Mouse (Mus musculus) kidney, postnatal 14 days (tissue): ENCODE results near the gene Tipin.
"Not testable (repeated sequence)": the region's sequence is repeated elsewhere in the genome, so short reads cannot be mapped to it uniquely, and the experiment has no call there.

Source experiments
- DNase-seq: peaks from one replicate; pipeline ENCODE4 v3.0.0; 2022; ENCODE audit warnings: mixed read lengths

Tipin gene

GRCm38 (mm10) chr9:64272611-64273010 is 8.8 kb upstream of the Tipin start:
- DNase-seq: peak; percentile 67

DNA sequence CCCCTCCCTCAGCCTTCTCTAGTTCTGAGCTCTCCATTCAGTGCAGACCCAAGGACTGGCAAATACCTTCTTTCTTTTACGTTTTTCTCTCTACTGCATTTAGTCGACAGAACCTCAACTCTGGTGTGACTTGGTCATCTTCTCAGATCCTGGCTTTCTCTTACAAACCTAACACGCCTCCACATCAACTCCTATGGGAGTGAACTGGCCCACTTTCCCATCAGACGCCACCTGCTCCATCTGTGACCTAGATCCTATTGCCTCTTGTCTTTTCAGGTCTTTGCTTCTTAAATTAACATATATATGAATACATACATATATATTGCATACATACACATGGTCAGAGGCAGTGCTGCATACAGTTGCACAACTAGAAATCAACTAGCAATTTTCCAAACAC is 7.6 kb upstream of the Tipin start:
- DNase-seq: no peak

- no peak for DNase-seq
These were observed 7.1 kb upstream of the Tipin start for GRCm38 (mm10) chr9:64274291-64274690.

GRCm38 (mm10) chr9:64274919-64275318 is 6.5 kb upstream of the Tipin start:
- DNase-seq: no peak

DNA sequence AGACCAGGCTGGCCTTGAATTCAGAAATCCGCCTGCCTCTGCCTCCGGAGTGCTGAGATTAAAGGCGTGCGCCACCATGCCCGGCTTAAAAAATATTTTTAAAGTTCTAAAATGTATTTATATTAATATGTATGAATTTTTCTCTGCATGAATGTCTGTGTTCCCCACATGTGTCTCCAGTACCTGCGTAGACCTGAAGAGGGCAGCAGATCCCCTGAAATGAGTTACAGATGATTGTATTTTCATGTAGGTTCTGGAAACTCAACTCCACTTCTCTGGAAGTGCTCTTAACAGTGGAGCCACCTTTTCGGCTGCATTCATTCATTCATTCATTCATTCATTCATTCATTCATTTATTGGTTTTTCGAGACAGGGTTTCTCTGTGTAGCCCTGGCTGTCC is 3.7 kb upstream of the Tipin start:
- DNase-seq: peak; percentile 75

DNA sequence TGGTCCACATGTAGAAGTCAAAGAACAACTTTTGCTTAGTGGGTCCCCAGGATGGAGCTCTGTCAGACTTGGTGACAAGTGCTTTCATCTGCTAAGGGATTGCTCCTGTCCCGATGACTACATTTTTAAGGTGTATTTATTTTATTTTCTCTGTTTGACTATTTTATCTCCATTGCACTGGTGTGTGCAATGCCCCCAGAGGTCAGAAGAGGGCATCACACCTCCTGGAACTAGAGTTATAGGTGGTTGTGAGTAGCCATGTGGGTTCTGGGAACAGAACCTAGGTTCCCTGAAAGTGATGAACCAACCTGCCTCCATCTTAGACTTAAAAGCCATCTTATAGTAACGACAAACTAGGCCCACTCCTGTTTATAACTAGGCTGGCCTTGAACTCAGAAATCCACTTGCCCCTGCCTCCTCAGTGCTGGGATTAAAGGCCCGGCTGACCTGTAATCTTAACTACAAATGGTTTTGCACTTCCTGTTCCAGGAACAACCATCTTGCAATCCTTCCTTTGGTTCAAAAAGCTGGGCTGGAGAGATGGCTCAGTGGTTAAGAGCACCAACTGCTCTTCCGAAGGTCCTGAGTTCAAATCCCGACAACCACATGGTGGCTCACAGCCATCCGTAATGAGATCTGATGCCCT is 2.6 kb upstream of the Tipin start:
- DNase-seq: no peak

DNA sequence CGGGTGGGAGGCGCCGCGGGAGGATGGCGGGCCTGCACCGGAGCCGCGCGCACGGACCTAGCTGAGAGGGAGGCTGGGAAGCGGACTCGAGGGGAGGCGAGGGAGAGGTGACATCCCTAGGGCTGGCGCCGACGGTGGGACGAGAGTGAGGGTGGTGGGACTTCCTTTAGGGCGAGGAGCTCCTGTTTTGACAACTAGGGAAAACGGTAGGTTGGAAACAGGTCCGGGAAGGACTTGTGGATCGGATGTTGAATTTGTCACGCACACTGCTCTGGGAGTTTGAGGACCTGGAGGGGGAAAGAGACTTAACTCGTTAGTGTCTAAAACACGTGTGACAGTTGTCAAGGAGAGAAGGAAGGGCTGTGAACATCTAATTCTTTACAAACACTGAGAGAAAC is 399 bp downstream of the Tipin start:
- DNase-seq: no peak

- DNase-seq: no peak
These were observed 1.1 kb downstream of the Tipin start for GRCm38 (mm10) chr9:64282404-64282987.

GRCm38 (mm10) chr9:64303086-64303485 is 21.7 kb downstream of the Tipin start:
- not testable (repeated sequence) for DNase-seq

DNA sequence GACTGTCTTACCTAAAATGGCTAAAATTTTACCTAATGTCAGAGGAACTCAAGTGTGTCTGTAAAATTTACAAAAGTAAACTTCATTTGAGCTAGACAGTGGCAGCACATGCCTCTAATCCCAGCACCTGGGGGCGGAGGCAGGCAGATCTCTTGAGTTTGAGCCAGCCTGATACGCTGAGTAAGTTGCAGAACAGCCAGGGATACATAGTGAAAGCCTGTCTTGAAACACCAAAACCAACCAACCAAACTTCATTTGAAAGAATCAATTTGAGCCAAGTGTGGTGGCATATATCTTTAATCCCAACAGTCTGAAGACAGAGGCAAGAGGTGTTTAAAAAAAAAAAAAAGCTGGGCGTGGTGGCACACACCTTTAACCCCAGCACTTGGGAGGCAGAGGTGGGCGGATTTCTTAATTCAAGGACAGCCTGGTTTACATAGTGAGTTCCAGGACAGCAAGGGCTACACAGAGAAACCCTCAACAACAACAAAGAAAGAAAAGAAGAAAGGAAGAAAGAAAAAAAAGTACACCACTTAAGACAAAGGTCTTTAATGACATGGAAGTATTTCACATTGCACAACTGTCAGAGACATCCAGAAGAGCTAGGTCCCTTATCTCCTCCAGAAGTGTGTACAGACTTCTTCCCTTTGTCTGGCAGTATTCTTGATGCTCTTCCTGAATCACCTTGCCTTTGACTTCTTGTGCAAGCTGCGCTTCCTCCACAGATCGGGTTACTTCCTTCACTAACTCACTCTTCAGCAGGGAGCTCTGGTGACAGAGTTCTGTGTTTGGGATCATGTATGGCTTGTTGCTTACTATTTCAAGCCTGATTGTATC is 25.3 kb downstream of the Tipin start:
- no peak for DNase-seq

DNA sequence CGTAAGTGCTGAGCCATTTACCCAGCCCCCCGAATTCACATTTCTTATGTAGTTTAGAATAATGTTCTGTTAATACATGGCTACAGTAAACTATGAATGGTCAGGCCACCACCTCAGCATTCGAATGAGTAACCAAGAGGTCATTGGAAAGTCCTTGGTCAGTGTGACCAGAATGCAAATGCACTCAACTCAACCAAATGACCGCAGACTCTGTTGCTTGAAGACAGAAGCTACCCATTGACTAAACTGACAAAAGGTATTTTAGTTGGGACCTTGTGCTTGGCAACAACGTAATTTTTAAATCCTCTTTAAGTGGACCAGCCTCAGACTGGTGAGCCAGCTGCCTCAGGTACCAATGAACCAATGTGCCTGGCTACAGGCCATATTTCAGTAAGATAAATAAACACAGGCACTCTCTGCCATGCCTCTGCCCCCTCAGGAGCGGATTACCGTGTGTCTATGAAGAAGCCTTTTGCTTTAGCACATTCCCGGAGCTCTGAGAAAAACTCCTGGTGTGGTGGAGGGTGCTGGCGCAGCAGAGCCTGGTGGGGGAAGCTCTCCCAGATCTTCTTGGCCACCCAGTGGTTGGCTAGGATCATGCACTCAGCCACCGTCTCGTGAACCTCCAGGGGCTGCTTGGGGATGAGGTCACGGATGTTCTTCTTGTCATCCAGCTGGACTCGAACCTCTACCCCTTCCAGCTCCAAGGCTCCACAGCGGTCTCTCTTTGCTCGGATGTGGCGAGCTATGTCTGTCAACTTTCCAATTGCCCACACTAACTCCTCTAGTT is 29.8 kb downstream of the Tipin start:
- peak; percentile 60 for DNase-seq

DNA sequence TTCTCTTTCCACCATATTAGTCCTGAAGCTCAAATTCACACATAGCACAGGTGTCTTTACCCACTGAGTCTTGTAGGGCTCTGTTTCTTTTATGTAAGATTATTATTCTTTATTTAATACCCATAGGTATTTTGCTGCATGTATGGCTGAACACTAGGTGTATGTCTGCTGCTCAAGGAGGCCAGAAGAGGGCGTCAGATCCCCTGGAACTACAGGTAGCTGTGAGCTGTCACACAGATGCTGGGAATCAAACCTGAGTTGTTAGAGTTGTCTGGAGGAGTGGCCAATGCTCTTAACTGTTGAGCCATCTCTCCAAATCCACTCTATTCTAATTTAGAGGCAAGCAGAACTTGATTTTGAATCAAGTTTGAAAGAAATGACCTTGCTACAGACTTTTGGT is 30.7 kb downstream of the Tipin start:
- no peak for DNase-seq

DNA sequence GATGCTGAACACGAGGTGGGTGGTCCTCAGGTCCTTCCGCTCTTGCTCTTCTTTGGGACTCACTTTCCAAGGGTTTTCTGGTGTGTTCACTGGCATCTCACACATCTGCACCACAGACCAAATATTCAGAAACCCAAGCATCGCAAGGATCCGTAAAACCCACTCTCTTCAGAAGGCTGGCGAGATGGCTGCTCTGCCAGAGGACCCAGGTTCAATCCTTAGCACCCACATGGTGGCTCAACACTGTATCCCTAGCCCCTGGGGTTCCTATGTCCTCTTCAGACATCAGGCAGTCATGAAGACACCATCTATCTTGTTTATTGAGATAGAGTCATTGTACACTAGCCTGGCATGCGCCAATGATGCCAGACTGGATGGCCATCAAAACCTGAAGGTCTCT is 33.3 kb downstream of the Tipin start:
- no peak for DNase-seq

DNA sequence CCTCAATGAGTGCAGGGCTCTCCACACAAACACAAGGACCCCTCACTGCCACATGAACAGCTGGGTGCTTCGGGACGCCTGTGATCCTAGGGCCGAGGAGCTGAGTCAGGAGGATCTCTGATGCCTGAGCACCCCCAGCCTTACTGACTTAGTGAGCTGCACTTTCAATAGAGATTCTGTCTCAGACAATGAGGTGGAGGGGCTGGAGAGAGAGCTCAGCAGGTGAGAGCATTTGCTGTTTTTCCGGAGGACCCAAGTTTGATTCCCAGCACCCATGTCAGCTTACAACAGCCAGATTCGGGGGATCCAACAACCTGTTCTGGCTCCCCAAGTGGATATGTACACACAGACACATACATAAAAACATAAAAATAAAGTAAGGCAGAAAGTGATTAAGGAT is 35.6 kb downstream of the Tipin start:
- DNase-seq: no peak

GRCm38 (mm10) chr9:64323976-64324375 is 42.6 kb downstream of the Tipin start:
- no peak for DNase-seq

DNA sequence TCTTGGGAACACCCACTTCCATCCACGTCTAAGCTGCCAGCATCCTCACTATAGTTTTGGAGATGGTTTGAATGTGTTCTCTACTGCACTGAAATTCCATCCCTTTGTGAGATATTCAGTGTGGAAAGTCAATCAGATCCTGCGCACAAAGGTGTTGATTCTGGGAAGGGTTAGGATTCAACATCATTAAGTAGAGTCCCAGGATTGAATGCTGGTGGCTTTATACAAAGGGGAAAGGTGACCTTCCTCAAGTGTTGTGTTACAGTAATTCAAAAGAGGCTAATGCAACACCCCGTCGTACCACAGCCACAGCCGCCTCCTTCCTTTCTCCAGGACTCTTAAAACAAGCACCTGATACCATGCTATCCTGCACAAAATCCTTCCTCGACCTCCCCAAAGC is 54.4 kb downstream of the Tipin start:
- no peak for DNase-seq

DNA sequence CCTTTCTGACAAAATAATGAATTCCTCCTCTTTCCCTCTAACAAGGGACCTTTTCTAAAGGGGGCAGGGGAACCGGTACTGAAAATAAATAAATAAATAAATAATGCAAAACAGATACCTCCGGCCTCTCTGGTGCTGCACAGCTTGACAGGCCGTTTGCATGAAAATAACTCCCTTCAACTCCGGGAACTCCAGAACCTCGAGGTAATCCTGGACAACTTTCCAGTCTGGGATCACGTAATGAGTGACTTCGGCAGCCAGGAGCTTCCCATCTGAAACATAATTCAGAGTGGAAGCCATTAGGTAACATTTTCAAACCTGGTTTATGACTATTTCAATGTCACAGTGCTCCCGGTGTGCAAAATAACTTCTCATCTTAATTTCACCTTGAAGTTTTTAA is 58.0 kb downstream of the Tipin start:
- DNase-seq: no peak

DNA sequence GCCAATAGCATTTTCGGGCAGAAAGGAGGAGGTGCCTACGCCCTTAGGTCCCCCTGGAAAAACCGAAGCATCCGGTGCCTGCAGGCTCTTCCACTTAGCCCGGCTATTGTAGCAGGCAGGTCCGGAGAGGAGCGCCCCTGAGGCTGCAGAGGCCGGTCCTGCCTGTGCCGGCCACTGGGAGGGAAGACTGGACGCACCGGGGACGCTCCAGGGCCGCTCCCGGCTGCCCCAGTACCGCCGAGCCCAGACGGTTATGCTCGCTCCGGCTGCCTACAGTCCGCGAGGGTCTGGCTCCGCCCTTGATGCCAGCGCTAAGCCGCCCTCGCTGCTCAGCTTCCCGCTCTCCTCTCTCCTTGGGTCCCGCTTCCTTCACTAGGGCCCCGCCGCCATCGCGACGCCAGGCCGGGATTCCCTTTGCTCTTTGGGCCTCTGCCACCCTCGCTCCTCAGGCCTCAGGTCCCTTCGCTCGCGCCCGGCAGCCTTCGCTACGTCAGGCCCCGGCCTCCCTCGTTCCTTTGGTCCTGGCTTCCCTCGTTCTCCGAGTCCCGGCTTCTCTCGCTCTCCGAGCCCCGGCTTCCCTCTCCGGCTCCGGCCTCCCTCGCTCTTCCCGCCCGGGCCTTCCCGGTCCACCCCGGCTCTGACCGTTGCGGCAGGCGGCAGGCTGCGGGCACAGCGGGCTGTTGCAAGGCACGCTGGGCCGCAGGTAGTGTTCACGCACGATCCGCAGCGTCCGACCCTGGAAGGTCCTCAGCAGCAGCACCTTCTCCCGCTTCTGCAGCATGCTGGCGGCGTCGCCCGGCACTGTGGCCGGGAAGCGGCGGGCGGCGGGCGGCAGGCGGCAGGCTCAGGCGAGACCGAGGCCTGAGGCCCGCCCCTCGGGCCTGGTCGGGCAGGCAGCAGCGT is 59.2 kb downstream of the Tipin start:
- peak; percentile 84 for DNase-seq

- no peak for DNase-seq
These were observed 59.8 kb downstream of the Tipin start, which contains the start of gene Dis3l for GRCm38 (mm10) chr9:64341254-64341566. Gene Dis3l (minus strand): TSS chr9:64341288.

DNA sequence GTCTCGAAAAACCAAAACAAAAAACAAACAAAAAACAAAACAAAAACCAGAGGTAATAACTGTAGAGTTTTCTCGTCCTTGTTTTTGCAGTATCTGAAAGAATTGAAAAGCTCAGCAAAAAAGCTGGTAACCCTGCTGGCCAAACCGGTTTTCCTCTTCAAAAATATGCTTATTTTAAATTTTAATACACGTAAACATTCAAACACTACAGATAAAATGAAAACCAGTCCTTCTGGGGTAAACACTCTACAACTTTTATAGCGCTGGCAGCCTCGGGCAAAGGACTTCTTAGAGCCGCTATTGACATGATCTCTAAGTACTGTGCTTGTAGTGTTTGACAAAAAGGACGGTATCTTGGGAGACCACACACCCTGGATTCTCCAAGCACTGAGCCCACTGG is 60.3 kb downstream of the Tipin start:
- DNase-seq: no peak

DNA sequence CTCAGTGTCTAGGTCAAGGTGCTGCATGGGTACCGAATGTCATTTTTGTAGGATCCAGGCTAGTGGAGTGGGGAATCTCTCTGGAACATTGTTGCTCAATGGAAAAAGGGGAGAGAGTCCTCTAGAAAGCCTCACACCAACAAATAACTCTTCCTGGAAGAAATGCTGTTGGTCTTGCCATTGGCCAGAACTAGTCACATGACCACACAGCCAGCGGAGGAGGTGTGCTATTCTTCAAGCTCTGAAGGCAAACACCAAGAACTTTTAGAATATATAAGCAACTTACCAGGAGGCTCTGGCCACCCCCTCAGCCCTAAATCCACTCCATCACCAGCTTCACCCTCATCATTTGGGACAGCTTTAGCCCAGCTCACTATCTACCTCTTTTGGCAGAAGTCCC is 62.3 kb downstream of the Tipin start:
- no peak for DNase-seq

GRCm38 (mm10) chr9:64345931-64346330 is 64.5 kb downstream of the Tipin start:
- DNase-seq: no peak
